Mouse (Mus musculus) thymus, postnatal 14 days (tissue): ENCODE measurements around the gene Cend1.
"Not testable (repeated sequence)": the region's sequence is repeated elsewhere in the genome, so short reads cannot be mapped to it uniquely, and the experiment has no call there.

Experiments
- DNase-seq: peaks from one replicate; pipeline ENCODE4 v3.0.0; 2021

The Cend1 gene

DNA sequence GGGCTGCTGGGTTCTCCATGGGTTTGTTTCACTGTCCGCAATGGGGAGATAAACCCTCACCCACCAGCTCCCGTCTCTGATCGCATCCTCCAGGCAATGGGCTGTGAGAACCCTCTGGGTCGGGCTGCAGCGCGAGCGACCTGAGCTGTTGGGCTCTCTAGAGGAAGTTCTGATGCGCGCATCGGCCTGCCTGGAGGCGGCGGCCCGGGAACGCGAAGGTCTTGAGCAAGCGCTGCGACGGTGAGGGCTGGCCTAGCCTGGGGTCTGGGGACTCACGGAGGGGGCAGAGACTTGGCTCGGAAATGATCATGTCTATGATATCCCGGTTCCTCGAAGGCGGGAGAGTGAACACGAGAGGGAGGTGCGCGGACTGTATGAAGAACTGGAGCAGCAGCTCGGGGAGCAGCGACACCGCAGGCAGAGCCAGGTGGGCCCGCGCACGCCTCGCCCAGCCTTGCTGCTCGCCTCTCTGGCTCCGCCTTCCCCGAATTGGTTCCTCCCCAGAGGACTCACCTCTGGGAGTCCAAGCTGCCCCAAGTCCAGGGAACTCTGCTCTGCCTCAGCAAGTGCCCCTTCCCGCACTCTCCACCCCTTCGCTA is 35.4 kb upstream of the Cend1 start:
- DNase-seq: peak; percentile 64

DNA sequence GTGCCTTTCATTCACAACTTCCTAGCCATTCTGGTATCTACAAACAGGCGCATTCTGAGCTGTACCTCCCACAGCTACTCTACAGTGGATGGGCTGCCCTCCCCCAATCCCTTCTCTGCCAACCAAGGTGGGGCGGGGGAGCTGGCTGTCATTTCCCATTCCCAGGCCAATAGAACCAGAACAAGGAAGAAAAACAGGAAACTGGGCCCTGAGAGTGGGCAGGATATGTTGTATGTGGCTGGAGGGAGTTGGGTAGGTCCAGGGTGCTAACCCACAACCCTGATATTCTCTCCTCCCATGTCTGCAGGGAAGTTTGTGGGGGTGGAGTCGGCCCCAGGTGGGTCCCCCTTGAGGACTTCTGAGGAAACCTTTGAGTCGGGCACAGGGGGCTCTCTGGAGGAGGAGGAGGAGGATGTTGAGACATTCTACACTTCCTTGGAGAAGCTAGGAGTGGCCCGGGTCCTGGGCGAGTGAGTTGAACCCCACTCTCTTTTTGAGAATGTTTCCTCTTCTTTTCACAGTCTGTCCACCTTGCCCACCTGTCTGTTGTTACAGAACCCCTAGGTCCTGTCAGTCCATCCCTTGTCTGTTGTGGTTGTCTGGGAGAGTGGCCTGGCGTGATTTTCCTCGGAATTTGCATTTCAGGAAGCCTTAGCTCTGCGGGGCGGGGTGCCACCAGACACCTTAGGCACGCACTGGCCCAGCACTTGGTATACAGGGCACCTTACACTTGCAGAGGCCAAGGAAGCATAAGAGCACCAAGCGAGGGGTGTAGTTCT is 34.7 kb upstream of the Cend1 start:
- DNase-seq: no peak

DNA sequence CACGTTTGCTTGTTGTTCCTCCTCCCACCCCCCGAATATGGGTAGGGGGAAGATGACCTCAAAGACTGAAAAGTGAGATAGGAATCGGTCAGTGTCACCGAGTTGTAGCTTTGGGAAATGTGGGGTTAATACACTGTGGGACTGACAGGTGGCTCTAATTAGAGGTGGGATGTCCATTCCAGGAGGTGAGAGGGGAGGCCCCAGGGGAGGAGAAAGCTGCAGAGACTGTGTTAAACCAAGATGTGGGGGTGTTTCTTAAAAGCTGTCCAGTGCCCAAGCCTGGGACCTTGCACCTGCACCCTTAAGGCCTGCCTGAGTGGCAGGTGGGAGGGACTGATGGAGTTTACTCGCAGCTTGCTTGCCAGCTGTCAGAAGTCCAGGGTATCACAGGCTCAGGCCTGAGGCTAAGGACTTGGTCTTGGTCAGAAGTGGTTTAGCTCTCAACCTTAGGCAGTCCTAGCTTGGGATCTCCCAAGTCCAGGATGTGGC is 33.1 kb upstream of the Cend1 start:
- DNase-seq: no peak

DNA sequence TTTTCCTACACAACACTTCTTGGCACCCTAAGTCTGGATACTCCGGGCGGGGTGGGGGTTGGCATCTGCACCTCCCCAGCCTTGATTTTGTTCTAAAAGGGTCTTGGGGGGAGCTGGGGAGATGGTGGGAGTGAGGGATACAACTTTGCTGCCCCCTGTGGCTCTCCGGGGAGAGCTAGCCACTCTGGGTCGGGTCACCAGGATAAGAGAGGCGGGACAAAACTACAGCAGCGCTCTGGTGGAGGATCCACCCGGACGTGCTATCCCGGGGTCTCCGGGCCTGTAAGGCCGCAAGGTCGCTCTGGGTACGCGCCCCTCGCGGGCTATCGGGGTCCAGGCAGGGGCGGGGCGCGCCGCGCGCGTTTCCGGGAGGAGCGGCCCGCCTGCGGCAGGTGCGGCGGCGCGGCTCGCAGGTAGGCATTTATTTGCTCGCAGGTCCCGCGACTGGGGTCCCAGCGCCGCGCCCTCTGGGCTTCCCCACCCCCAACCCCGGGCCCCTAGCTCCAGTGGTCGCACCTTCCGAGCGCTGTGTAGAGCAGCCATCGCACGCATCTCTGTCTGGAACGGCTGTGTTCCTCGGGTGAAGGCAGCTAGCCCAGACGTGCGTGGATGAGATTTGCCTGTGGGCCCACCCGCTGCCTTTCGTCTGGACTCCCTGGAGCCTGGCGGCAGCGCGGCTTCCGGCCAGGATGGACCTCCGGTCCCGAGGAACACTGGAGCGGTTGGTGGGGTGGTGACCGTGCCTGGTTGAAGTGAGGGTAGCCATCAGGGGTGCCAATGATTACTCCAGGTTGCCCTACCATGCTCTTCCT is 32.4 kb upstream of the Cend1 start:
- DNase-seq: peak; percentile 29

DNA sequence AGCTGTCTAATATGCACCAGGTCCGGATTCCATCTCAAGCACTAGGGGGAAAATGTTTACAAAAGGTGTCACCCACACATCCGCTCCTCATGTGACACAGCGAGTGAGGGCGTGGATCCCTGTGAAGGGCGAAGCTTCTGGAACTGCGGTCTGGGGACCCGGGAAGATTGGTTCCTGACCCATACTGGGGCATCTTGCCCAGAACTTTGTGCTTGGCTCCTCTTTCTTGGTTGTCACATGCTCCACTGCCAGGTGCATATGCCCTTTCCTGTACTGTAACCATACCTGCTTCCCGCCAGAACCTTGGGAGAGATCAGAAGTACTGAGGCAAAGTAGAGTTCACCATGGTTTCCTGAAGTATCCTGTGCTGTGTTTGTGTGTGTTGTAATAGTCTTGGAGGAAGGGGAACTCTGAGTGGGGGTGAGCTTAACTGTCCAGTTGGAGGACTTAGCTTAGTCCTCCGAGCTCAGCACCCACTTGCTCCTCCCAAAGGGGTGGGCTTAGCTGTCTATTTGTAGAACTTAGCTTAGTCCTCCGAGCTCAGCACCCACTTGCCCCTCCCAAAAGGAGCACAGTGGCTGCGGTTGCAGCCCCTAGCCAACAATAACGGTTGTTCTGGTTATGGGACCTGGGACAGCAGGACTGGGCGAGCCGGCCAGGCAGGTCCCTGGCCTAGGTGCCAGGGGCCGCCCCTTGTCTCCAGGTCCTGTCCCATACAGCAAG is 31.3 kb upstream of the Cend1 start, which contains the start of gene Cracr2b:
Gene Cracr2b, plus strand, starts transcription at position 704 of the 723 bp plus-strand sequence.
- no peak for DNase-seq

DNA sequence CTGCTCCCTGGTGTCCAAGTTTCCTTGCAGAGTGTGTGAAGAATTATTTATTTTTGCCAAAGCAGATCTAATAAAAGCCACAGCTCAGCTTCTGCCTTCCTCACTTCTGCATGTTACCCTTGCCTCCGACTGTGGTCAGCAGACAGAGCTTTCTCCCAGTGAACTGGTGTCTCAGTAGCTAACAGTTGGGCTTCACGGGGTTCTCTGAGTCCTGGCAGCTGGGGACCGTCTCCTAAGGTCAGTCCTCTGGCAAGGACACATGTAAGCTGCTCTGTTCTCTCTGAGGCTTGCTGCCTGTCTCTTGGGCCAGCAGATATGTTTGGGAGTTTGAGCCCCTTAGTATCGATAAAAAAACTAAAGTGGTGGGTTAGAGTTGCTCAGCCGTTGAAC is 30.7 kb upstream of the Cend1 start:
- no peak for DNase-seq

DNA sequence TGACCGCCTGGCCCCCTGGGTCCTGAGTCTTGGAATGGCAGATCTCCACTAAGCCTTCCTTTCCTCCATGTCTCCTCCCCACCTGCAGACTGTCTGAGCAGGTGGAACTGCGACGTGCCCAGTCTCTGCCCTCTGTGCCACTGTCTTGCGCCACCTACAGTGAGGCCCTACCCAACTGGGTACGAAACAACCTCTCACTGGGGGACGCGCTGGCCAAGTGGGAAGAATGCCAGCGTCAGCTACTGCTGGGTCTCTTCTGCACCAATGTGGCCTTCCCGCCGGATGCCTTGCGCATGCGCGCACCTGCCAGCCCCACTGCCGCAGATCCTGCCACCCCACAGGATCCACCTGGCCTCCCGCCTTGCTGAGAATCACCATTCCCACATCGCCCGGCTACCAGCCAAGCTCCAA is 30.0 kb upstream of the Cend1 start:
- peak; percentile 13 for DNase-seq

DNA sequence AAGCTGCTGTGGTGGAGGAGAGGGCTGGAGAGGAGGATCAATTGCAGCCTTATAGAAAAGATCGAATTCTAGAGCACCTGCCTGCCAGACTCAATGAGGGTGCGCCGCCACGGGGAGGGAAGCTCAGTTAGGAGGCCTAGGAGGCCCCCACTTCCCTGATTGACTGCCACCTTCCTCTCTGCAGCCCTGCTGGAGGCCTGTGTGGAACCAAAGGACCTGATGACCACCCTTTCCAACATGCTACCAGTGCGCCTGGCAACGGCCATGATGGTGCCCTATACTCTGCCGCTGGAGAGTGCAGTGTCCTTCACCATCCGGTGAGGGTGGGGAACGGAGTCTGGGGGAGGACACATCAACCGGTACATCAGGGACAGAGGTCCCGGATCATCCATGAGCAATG is 29.4 kb upstream of the Cend1 start:
- DNase-seq: no peak

DNA sequence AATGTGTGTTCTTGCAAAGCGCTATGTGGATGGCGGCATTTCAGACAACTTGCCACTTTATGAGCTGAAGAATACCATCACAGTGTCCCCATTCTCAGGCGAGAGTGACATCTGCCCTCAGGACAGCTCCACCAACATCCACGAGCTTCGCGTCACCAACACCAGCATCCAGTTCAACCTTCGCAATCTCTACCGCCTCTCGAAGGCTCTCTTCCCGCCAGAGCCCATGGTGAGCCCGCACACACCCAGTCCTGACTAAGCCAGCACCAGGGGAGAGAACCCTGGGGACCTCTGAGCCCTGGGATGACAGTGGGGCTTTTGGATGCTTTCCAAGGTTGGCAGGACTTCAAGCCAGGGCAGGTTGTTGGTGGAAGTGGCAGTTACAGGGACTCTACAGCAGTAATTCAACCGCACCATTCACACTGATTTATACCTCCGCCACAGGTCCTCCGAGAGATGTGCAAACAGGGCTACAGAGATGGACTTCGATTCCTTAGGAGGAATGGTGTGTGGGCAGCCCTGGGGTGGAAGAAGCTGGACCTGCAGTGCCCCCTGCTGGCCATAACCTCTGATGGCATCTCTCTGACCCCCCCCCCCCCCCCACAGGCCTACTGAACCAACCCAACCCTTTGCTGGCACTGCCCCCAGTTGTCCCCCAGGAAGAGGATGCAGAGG is 28.8 kb upstream of the Cend1 start:
- DNase-seq: peak; percentile 66

DNA sequence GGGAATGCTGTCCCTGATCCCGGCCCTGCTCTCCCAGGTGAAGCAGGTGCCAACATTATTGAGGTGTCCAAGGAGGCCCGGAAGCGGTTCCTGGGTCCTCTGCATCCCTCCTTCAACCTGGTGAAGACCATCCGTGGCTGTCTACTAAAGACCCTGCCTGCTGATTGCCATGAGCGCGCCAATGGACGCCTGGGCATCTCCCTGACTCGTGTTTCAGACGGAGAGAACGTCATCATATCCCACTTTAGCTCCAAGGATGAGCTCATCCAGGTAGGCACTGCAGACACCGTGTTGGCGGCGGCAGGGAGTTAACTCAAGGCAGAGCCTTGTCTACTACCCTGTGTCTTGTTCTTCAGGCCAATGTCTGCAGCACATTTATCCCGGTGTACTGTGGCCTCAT is 27.9 kb upstream of the Cend1 start:
- DNase-seq: peak; percentile 5

DNA sequence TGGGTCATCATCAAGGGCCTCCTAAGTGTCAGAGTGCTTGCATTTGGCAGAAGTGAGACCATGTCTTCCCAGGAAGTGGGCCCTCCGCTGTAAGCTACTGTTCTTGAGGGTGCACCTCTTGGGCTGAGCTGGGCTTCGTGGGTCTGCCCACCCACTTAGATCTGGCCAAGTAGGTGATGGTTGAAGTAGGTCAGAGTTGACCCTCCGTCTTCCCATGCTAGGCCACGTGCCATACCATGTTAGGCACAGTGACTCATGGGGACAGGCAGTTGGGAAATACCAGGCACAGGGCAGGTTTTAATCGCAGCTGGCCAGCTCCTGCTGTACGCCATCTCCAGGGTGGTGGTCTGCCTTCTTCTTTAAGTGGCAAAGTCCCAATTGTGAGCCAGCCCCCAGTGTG is 27.4 kb upstream of the Cend1 start:
- DNase-seq: no peak

DNA sequence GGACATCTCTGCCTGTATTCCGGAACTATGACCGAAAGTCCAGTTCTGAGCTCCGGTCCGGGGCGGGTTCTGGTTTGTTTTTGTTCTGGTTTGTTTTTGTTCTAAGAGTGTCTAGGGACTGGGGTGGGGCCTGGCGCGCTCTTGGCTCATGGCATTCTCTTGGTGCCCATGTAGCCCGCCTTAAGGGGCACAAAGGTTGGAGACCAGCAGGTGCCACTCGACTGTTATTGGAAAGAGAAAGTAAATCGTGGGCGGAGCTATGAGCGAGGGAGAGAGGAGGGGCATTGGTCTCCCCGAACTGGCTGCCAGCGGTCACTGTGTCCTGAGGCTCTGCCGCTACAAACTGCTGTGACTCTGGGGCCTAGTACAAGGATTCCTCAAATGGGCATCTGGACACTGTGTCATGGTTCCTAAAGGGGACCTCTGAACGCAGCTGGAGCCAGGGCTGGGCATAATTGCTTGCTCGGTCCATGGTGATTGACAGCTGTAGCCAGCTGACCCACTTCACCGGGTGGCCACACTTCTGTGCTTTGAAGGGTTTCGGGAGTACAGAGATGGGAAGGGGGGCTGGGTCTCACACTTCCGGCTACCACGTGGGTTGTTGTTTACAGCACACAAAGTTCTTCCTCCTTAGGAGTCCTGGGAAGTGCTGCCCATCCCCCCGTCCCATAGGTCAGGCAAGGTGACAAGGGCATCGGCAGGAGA is 26.5 kb upstream of the Cend1 start:
- peak; percentile 60 for DNase-seq

DNA sequence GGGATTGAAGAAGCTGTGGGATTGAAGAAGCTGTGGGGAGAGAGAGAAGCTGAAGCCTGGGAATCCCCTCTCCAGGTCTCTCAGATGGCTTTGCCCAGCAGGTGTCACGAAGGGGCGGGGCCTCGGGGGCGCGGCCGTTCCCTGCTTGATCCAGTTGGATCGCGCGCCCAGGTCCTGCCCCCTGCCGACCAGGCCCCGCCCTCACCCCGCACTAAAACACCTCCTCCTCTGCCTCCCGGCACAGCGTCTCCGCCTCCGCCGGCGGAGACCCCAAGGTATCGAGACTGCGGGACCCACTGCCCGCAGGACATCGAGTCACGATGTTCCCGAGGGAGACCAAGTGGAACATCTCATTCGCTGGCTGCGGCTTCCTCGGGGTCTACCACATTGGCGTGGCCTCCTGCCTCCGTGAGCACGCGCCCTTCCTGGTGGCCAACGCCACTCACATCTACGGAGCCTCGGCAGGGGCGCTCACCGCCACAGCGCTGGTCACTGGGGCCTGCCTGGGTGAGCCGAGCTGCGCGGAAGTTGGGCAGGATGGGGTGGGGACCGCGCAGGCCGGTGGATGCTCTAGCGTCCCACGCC is 25.8 kb upstream of the Cend1 start, which contains the start of gene Pnpla2:
Gene Pnpla2, plus strand, starts transcription at position 232 of the 585 bp plus-strand sequence.
- peak; percentile 98 for DNase-seq

DNA sequence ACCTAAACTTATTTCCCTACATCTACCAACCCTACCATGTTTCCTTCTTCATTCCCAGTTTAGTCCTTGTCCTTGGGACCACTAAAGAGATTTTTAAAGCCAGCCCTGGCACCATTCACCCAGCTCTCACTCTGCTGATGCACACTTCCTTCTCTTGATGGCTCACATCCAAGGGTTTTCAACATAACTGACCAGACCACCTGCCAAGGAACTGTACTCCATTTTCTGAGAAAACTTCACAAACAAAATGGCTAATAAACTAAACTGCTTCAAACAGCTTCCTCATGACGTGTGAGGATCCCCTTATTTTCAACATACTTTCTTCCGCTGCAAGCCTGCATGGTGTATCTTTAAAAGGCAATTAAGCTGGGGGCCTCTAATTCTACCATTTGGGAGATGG is 24.3 kb upstream of the Cend1 start:
- DNase-seq: no peak

DNA sequence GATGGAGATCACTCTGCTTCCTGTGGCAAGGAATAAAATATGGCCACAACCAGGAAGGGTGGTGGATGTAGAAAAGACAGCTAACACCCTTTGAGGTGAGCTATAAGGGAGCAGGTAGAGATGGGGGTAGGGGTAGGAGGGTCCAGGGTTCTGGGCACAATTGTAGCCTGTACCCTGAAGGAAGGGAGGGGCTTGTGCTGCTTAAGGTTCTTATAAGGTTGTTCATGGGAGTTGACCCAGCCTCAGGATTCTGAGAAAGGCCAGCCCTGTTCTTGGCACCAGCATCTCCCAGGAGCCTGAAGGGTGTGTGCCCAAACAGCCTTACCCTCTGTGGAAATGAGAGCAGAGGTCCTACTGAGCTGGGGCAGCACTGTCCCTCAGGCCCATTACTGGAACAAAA is 22.6 kb upstream of the Cend1 start:
- DNase-seq: no peak

DNA sequence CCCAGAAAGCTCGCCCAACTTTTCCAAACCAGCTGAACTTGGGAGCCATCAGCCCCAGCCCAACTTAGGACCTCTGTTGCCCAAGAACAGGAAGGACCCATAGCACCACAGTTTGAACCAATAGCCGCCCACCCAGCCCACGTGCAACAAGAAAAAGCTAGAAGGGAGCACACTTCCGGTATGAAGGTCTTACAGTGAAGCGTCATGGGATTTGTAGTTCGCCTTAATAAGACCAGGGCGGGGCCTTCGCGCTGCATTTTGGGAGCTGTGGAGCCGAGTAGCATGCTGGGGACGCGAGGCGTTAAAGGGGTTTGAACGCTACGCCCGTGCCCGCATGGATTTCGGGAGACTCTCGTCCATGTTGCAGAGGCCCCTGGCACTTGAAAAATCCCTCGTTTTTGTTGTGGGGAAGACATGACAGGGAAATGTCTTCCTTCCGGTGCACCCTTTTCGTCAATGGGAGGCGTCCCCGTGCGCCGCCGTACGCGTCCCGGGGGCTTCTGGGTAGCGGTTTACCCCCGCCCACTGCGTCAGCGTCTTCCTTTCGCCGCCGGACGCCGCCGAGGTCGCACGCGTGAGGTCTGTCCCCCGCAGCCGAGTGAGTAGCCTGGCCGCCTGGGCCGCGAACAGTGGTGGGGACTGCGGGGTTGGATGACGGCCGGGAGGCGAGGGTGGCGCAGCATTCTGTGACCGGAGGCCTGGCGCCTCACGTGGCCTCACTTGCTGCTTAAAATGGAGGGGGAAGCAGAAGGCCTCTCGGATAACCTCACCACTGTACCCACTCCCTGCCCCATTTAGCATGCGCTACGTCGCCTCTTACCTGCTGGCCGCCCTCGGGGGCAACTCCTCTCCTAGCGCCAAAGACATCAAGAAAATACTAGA is 18.1 kb upstream of the Cend1 start, which contains the start of gene Rplp2:
Gene Rplp2, plus strand, starts transcription at position 261 of the 882 bp plus-strand sequence.
- DNase-seq: peak; percentile 94

DNA sequence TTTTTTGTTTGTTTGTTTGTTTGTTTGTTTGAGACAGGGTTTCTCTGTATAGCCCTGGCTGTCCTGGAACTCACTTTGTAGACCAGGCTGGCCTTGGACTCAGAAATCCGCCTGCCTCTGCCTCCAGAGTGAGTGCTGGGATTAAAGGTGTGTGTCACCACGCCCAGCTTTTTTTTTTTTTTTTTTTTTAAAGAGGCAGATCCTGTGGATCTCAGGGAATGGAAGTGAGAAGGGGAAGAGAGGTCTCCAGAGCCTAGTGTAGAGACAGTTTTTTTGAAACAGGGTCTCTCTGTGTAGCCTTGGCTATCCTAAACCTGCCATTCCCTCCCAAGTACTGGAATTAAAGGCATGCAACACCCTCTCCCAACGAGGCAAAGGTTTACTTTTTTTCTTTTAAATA is 17.1 kb upstream of the Cend1 start:
- DNase-seq: not testable (repeated sequence)

DNA sequence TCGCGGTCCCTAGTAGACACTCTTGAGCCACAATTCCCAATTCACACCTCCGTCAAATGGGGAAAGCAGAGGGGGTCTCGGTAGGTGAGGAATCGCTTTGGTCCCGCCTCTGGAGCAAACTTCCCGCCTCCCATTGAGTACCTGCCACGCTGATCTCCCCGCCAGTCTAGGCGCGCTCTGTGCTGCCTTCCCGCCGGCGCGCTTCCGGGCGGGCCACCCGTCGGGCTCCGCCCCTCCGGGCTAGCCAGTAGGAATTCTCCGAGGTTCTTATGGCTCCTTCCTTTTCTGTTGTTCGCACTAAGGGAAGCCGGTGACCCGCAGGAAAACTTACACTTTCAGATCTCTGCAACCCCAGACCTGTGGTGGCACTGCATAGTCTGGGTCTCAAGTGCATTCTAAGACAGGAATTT is 14.5 kb upstream of the Cend1 start, which contains the start of gene Pidd1:
Gene Pidd1, minus strand, starts transcription at position 198 of the 410 bp plus-strand sequence.
- peak; percentile 71 for DNase-seq

DNA sequence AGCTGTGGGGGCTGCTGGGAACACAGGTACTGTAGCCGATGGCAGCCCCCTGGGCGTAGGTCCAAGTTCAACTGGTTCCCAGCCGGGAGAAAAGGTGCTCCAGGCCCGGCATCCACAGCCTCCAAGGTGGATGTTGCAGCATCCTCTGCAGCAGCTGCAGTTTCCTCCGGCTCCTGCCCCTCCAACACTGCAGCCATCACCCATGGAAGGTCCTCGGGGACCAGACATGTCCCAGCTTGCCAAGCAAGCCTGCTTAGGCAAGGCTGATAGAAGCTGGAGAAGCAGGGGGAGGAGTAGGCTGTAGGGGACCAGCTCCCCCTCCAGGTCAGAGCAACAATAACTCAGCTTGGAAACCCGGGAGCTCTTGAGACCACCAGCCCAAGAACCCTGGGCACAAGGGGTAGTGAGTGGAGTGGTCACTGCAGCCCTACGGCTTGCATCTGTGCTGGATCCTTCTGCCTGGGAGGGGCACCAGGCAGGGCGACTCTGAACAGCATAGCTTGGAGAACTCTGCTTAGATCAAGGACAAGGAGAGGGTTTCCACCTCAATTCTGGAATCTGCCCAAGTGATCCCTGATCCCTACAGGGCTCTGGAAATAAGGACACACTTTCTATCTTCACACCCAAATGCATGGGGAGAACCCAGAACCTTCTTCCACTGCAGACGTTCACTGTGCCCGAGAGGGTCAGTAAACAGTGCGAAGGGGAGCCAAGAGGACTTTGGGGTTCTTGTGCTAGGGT is 14.0 kb upstream of the Cend1 start:
- DNase-seq: peak; percentile 58
